Mouse (Mus musculus): ENCODE measurements around the gene Mylip.

Gene Mylip

GRCm38 (mm10) chr13:45390962-45391853 lies 1.7 kb downstream of the Mylip start:
- peak; percentile 71 for DNase-seq (ENCODE audit: low spot score)

GRCm38 (mm10) chr13:45391854-45392454 lies 2.4 kb downstream of the Mylip start:
- no peak for DNase-seq (ENCODE audit: low spot score)

GRCm38 (mm10) chr13:45394221-45394768 lies 4.8 kb downstream of the Mylip start:
- no peak for DNase-seq (ENCODE audit: low spot score)

GRCm38 (mm10) chr13:45396724-45397123 lies 7.2 kb downstream of the Mylip start:
- DNase-seq (ENCODE audit: low spot score) = no peak

GRCm38 (mm10) chr13:45397240-45397639 lies 7.7 kb downstream of the Mylip start:
- DNase-seq (ENCODE audit: low spot score) = no peak

- DNase-seq (ENCODE audit: low spot score) = no peak
Observed at GRCm38 (mm10) chr13:45397896-45398805, 8.6 kb downstream of the Mylip start.

- DNase-seq (ENCODE audit: low spot score) = no peak
Observed at GRCm38 (mm10) chr13:45400700-45401099, 11.2 kb downstream of the Mylip start.

GRCm38 (mm10) chr13:45401816-45402215 lies 12.3 kb downstream of the Mylip start:
- DNase-seq (ENCODE audit: low spot score) = no peak

GRCm38 (mm10) chr13:45402316-45403039 lies 12.9 kb downstream of the Mylip start:
- no peak for DNase-seq (ENCODE audit: low spot score)

GRCm38 (mm10) chr13:45404269-45404668 lies 14.7 kb downstream of the Mylip start:
- no peak for DNase-seq (ENCODE audit: low spot score)

- DNase-seq (ENCODE audit: low spot score) = no peak
Observed at GRCm38 (mm10) chr13:45405194-45405810, 15.8 kb downstream of the Mylip start.

GRCm38 (mm10) chr13:45406289-45406688 lies 16.7 kb downstream of the Mylip start:
- DNase-seq (ENCODE audit: low spot score) = no peak

GRCm38 (mm10) chr13:45406703-45407102 lies 17.2 kb downstream of the Mylip start:
- peak; percentile 80 for DNase-seq (ENCODE audit: low spot score)

GRCm38 (mm10) chr13:45410936-45411335 lies 21.4 kb downstream of the Mylip start:
- no peak for DNase-seq (ENCODE audit: low spot score)

- no peak for DNase-seq (ENCODE audit: low spot score)
Observed at GRCm38 (mm10) chr13:45413066-45413465, 23.5 kb downstream of the Mylip start.

- DNase-seq (ENCODE audit: low spot score) = no peak
Observed at GRCm38 (mm10) chr13:45414031-45414430, 24.5 kb downstream of the Mylip start.

- no peak for DNase-seq (ENCODE audit: low spot score)
Observed at GRCm38 (mm10) chr13:45416621-45417057, 27.1 kb downstream of the Mylip start.

GRCm38 (mm10) chr13:45418986-45419385 lies 29.4 kb downstream of the Mylip start:
- no peak for DNase-seq (ENCODE audit: low spot score)

GRCm38 (mm10) chr13:45422251-45422650 lies 32.7 kb downstream of the Mylip start:
- DNase-seq (ENCODE audit: low spot score) = no peak

- no peak for DNase-seq (ENCODE audit: low spot score)
Observed at GRCm38 (mm10) chr13:45422709-45423108, 33.2 kb downstream of the Mylip start.

- no peak for DNase-seq (ENCODE audit: low spot score)
Observed at GRCm38 (mm10) chr13:45423905-45424304, 34.4 kb downstream of the Mylip start.

All from yolk sac, embryonic 10.5 days (tissue).